12 mouse cellular contexts compared by ENCODE assay signal in the genomic region with DNA sequence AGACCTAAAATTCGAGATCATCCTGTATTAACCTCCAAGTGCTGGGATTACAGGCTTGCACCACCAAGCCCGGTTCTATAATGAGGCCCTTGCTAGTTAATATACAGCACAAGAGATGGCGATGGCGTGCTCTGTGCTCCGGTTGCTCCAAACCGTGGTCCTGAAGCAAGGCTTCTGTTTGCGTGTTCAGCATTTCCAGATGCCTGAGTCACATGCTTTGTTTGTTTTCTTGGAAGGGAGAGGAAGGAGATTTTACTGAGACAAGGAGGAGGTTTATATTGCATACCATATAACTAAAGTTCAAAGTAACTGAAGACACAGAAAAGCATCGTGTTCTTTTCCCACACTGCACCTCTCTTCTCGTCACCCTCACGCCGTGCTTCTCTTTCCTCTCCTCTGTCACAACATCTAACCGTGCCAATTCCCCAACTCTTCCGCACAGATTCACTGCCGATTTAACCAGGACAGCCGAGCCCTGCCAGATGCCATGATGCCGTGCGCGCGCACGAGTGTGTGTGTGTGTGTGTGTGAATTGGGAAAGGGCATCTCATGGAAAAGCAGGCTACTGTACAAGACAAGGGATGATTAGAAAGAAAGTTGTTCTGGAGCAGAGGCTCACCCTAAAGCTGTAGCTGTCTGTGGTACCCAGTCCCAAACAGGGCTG. TPM values are rescaled to one million over a fixed set of nuclear protein-coding genes. Genes with fewer than 3 reads are reported as not detected.
DNase-seq lines count a peak whose midpoint lies in the region; TF ChIP-seq lines count a peak whose summit lies in the region.
"Had no signal": no experiment of that assay in that cellular context is flagged by ENCODE, and none has a peak within 500 bp of the region (broad histone marks: within the 10 kb centered on the region; RNA-seq: fewer than 3 reads in every experiment).

No protein-coding gene starts in this region.

- no peaks in the 10 kb centered on the region for H3K27me3 ChIP-seq in heart, embryonic 10.5 days (ENCODE audit: insufficient read depth, poor library complexity, severe bottlenecking)
- H3K27me3 ChIP-seq in limb, embryonic 10.5 days (ENCODE audit: low read depth, poor library complexity, severe bottlenecking), result no peaks in the 10 kb centered on the region
- no peaks in the 10 kb centered on the region; the same call in 1 of the 2 replicates for H3K27me3 ChIP-seq in thymus, adult 2 months (ENCODE audit: control insufficient read depth, insufficient read depth, low read length)
- H3K27me3 ChIP-seq: CH12.LX had no signal

- TF ChIP-seq POLR2A in bone marrow, adult 2 months (IDR thresholded peaks at IDR 0.05; ENCODE audit: borderline replicate concordance, control insufficient read depth, low read depth, low read length), result no peak
- TF ChIP-seq POLR2A in thymus, adult 2 months (IDR thresholded peaks at IDR 0.05; ENCODE audit: control insufficient read depth, extremely low read depth, insufficient read depth, low read length, poor library complexity), result no peak

- H3K27ac ChIP-seq in heart, embryonic 10.5 days, result peak overlapping the region; percentile 64; the same call in 1 of the 2 replicates
- H3K27ac ChIP-seq in bone marrow, adult 2 months (ENCODE audit: control insufficient read depth, insufficient read depth, low read depth, low read length, poor library complexity), result peak overlapping the region; percentile 19; the same call in 1 of the 2 replicates
- peak overlapping the region; percentile 15; the same call in 1 of the 2 replicates for H3K27ac ChIP-seq in limb, embryonic 10.5 days
- H3K27ac ChIP-seq in thymus, adult 2 months (ENCODE audit: control insufficient read depth, insufficient read depth, low read length), result no peak overlapping the region

- 91% methylated on average over 20 of the region's 20 CpGs for WGBS in heart, embryonic 10.5 days
- 88% methylated on average over 20 of the region's 20 CpGs for WGBS in bone marrow, adult 2 months
- WGBS in limb, embryonic 10.5 days, result 86% methylated on average over 20 of the region's 20 CpGs
- 92% methylated on average over 20 of the region's 20 CpGs for WGBS in thymus, adult 2 months

- H3K9me3 ChIP-seq in heart, embryonic 10.5 days, result no peaks in the 10 kb centered on the region
- no peaks in the 10 kb centered on the region for H3K9me3 ChIP-seq in limb, embryonic 10.5 days (replicated peaks)

- TF ChIP-seq CTCF in bone marrow, adult 2 months (IDR thresholded peaks at IDR 0.05; ENCODE audit: control insufficient read depth, insufficient read depth, low read length), result no peak
- no peak for TF ChIP-seq CTCF in thymus, adult 2 months (IDR thresholded peaks at IDR 0.05; ENCODE audit: borderline replicate concordance, control insufficient read depth, extremely low read depth, insufficient read depth, low read length, poor library complexity)

- H3K4me1 ChIP-seq in heart, embryonic 10.5 days, result peaks cover 34% of the 10 kb centered on the region
- peaks cover 2% of the 10 kb centered on the region for H3K4me1 ChIP-seq in bone marrow, adult 2 months (ENCODE audit: control insufficient read depth, insufficient read depth, low read length)
- peaks cover 27% of the 10 kb centered on the region for H3K4me1 ChIP-seq in limb, embryonic 10.5 days
- H3K4me1 ChIP-seq in thymus, adult 2 months (replicated peaks; ENCODE audit: control insufficient read depth, insufficient read depth, low read length), result peaks cover 2% of the 10 kb centered on the region; the same call in 1 of the 2 replicates

- H3K36me3 ChIP-seq in heart, embryonic 10.5 days, result no peaks in the 10 kb centered on the region
- no peaks in the 10 kb centered on the region for H3K36me3 ChIP-seq in limb, embryonic 10.5 days
- no peaks in the 10 kb centered on the region for H3K36me3 ChIP-seq in thymus, adult 2 months (ENCODE audit: control insufficient read depth, insufficient read depth, low read length)

- DNase-seq in heart, embryonic 10.5 days (ENCODE audit: low spot score), result no peak
- DNase-seq in heart, postnatal 36 days, result no peak
- DNase-seq in layer of hippocampus, adult 9-11 months, result peak; percentile 24
- no peak for DNase-seq in layer of hippocampus, postnatal 36 days
- DNase-seq in limb, embryonic 10.5 days (ENCODE audit: low spot score), result no peak
- no peak for DNase-seq in thymus, adult 2 months
- DNase-seq in thymus, postnatal 25 days, result no peak
- DNase-seq: cerebellum, postnatal 36 days; kidney, postnatal 4 days; right cerebral cortex, postnatal 14 days had no signal

- intact Hi-C loops in heart, postnatal 36 days (cut with DNase I), result loop anchor here (5.0 kb wide), 1 partner anchor 56 kb away; no protein-coding TSS in a partner anchor

- no peak overlapping the region for H3K4me3 ChIP-seq in heart, embryonic 10.5 days
- no peak overlapping the region for H3K4me3 ChIP-seq in bone marrow, adult 2 months (replicated peaks; ENCODE audit: control insufficient read depth, low read depth, low read length)
- no peak overlapping the region for H3K4me3 ChIP-seq in limb, embryonic 10.5 days
- no peak overlapping the region for H3K4me3 ChIP-seq in thymus, adult 2 months (ENCODE audit: control insufficient read depth, insufficient read depth, low read length)

RNA-seq across cellular contexts. Expression of gene Cdkl1, which starts 30.2 kb away (rescaled TPM):
- 3.6 and 5.9 TPM in 2 replicates for polyA plus RNA-seq in heart, embryonic 10.5 days (2016; fragmentation: Nextera tagmentation; extraction: Ambion mirVana)
- 10 to 100 TPM in 1 of 2 experiments, 1 to 10 TPM in 1; 6.3 to 13.9 TPM for total RNA-seq in heart, postnatal 36 days (2021)
- total RNA-seq in layer of hippocampus, postnatal 36 days (2021), result 10 to 100 TPM; 19.9 to 20.3 TPM
- 3.9 and 5.0 TPM in 2 replicates for polyA plus RNA-seq in bone marrow, adult 2 months (2011; ENCODE audit: insufficient read depth, insufficient read length, low replicate concordance, missing spikeins)
- polyA plus RNA-seq in limb, embryonic 10.5 days (2016; fragmentation: Nextera tagmentation; extraction: Ambion mirVana), result 1.0 and 1.2 TPM in 2 replicates
- polyA plus RNA-seq in thymus, adult 2 months (2012; rRNA removed), result 2.5 TPM in 2 replicates
- total RNA-seq: CH12.LX had no signal

RNA-seq across cellular contexts. Expression of gene Atp5s, which starts 36.1 kb away (rescaled TPM):
- polyA plus RNA-seq in heart, embryonic 10.5 days (2016; fragmentation: Nextera tagmentation; extraction: Ambion mirVana), result 27.6 and 33.2 TPM in 2 replicates
- 10 to 100 TPM; 30.3 to 31.9 TPM for total RNA-seq in heart, postnatal 36 days (2021)
- 10 to 100 TPM; 34.4 to 40.8 TPM for total RNA-seq in layer of hippocampus, postnatal 36 days (2021)
- 8.4 and 11.4 TPM in 2 replicates for polyA plus RNA-seq in bone marrow, adult 2 months (2011; ENCODE audit: insufficient read depth, insufficient read length, low replicate concordance, missing spikeins)
- polyA plus RNA-seq in limb, embryonic 10.5 days (2016; fragmentation: Nextera tagmentation; extraction: Ambion mirVana), result 26.3 and 27.9 TPM in 2 replicates
- 13.3 and 14.4 TPM in 2 replicates for polyA plus RNA-seq in thymus, adult 2 months (2012; rRNA removed)

RNA-seq across cellular contexts. Expression of gene L2hgdh, which starts 36.2 kb away (rescaled TPM):
- 17.8 and 20.3 TPM in 2 replicates for polyA plus RNA-seq in heart, embryonic 10.5 days (2016; fragmentation: Nextera tagmentation; extraction: Ambion mirVana)
- total RNA-seq in heart, postnatal 36 days (2021), result 10 to 100 TPM; 47.4 to 53.7 TPM
- 10 to 100 TPM; 19.8 to 20.0 TPM for total RNA-seq in layer of hippocampus, postnatal 36 days (2021)
- 2.2 and 6.8 TPM in 2 replicates for polyA plus RNA-seq in bone marrow, adult 2 months (2011; ENCODE audit: insufficient read depth, insufficient read length, low replicate concordance, missing spikeins)
- 21.3 and 22.7 TPM in 2 replicates for polyA plus RNA-seq in limb, embryonic 10.5 days (2016; fragmentation: Nextera tagmentation; extraction: Ambion mirVana)
- 4.0 and 5.0 TPM in 2 replicates for polyA plus RNA-seq in thymus, adult 2 months (2012; rRNA removed)
